Mouse (Mus musculus): Measurements from ENCODE around the gene Gm1110. TPM values are rescaled to one million over a fixed set of nuclear protein-coding genes. Genes with fewer than 3 reads are reported as not detected.
A peak's percentile ranks its signal among the peaks of the same experiment; 100 is the strongest.
"Not testable (repeated sequence)": the region's sequence is repeated elsewhere in the genome, so short reads cannot be mapped to it uniquely, and the experiment has no call there.

The Gm1110 gene
- polyA plus RNA-seq (2015; fragmentation: Nextera tagmentation; extraction: Ambion mirVana): not detected in 2 replicates

- 49% methylated on average over 13 of the region's 13 CpGs for whole genome bisulfite sequencing
- H3K4me1 ChIP-seq (replicated peaks; ENCODE audit: control insufficient read depth, insufficient read depth, low read length): 0 out of 2 replicates have a peak, but pooled peaks cover 5% of the 10 kb centered on the region
- H3K36me3 ChIP-seq (ENCODE audit: control insufficient read depth, insufficient read depth, low read length): no peaks in the 10 kb centered on the region
- no peak within 1 kb of the TSS for H3K27ac ChIP-seq (ENCODE audit: low read length)
- no peak within 1 kb of the TSS for H3K4me3 ChIP-seq (ENCODE audit: low read length)
- H3K9ac ChIP-seq (ENCODE audit: low read length): no peak within 1 kb of the TSS
- H3K9me3 ChIP-seq (ENCODE audit: control insufficient read depth, low read length): no peaks in the 10 kb centered on the region
- H3K27me3 ChIP-seq (ENCODE audit: control insufficient read depth, insufficient read depth, low read depth, low read length): no peaks in the 10 kb centered on the region
- H3K4me2 ChIP-seq (ENCODE audit: low read depth, low read length): no peak within 1 kb of the TSS
- no peak for ATAC-seq (ENCODE audit: low read depth)
Measured at GRCm38 (mm10) chr9:26922909-26923526, at the start of gene Gm1110. Gene Gm1110, minus strand, starts transcription at chr9:26923111.

GRCm38 (mm10) chr9:26947790-26948189 lies 24.9 kb upstream of the Gm1110 start:
- Histone ChIP-seq H3K27me3 (ENCODE audit: control insufficient read depth, insufficient read depth, low read depth, low read length) (no peaks in the 10 kb centered on the region), H3K4me2 (ENCODE audit: low read depth, low read length) (no peak overlapping the region), H3K36me3 (ENCODE audit: control insufficient read depth, insufficient read depth, low read length) (no peaks in the 10 kb centered on the region), H3K4me3 (ENCODE audit: low read length) (no peak overlapping the region), H3K27ac (ENCODE audit: low read length) (no peak overlapping the region), H3K9me3 (ENCODE audit: control insufficient read depth, low read length) (peaks cover 2% of the 10 kb centered on the region; the same call in 1 of the 2 replicates), H3K9ac (ENCODE audit: low read length) (no peak overlapping the region), H3K4me1 (replicated peaks; ENCODE audit: control insufficient read depth, insufficient read depth, low read length) (no peaks in the 10 kb centered on the region)
- WGBS: 64% methylated on average over 2 of the region's 2 CpGs
- no peak for ATAC-seq (ENCODE audit: low read depth)

- Histone ChIP-seq H3K4me3 (ENCODE audit: low read length) (no peak overlapping the region), H3K4me2 (ENCODE audit: low read depth, low read length) (no peak overlapping the region), H3K27ac (ENCODE audit: low read length) (no peak overlapping the region), H3K27me3 (ENCODE audit: control insufficient read depth, insufficient read depth, low read depth, low read length) (no peaks in the 10 kb centered on the region), H3K9ac (ENCODE audit: low read length) (no peak overlapping the region), H3K4me1 (replicated peaks; ENCODE audit: control insufficient read depth, insufficient read depth, low read length) (0 out of 2 replicates have a peak, but pooled peaks cover 5% of the 10 kb centered on the region), H3K36me3 (ENCODE audit: control insufficient read depth, insufficient read depth, low read length) (no peaks in the 10 kb centered on the region), H3K9me3 (ENCODE audit: control insufficient read depth, low read length) (no peaks in the 10 kb centered on the region)
- ATAC-seq (ENCODE audit: low read depth): peak; percentile 51
- 19% methylated on average over 3 of the region's 3 CpGs for WGBS
Measured at GRCm38 (mm10) chr9:26924146-26924545, 1.2 kb upstream of the Gm1110 start.

- Histone ChIP-seq H3K27ac (ENCODE audit: low read length) (no peak overlapping the region), H3K27me3 (ENCODE audit: control insufficient read depth, insufficient read depth, low read depth, low read length) (no peaks in the 10 kb centered on the region), H3K36me3 (ENCODE audit: control insufficient read depth, insufficient read depth, low read length) (no peaks in the 10 kb centered on the region), H3K9ac (ENCODE audit: low read length) (no peak overlapping the region), H3K4me2 (ENCODE audit: low read depth, low read length) (no peak overlapping the region), H3K4me1 (replicated peaks; ENCODE audit: control insufficient read depth, insufficient read depth, low read length) (0 out of 2 replicates have a peak, but pooled peaks cover 5% of the 10 kb centered on the region), H3K9me3 (ENCODE audit: control insufficient read depth, low read length) (no peaks in the 10 kb centered on the region), H3K4me3 (ENCODE audit: low read length) (no peak overlapping the region)
- 92% methylated on average over 2 of the region's 2 CpGs for WGBS
- no peak for ATAC-seq (ENCODE audit: low read depth)
Measured at GRCm38 (mm10) chr9:26919778-26920177, 3.1 kb downstream of the Gm1110 start.

- Histone ChIP-seq H3K36me3 (ENCODE audit: control insufficient read depth, insufficient read depth, low read length) (no peaks in the 10 kb centered on the region), H3K9me3 (ENCODE audit: control insufficient read depth, low read length) (no peaks in the 10 kb centered on the region), H3K27ac (ENCODE audit: low read length) (no peak overlapping the region), H3K4me2 (ENCODE audit: low read depth, low read length) (no peak overlapping the region), H3K9ac (ENCODE audit: low read length) (no peak overlapping the region), H3K27me3 (ENCODE audit: control insufficient read depth, insufficient read depth, low read depth, low read length) (no peaks in the 10 kb centered on the region), H3K4me3 (ENCODE audit: low read length) (no peak overlapping the region), H3K4me1 (replicated peaks; ENCODE audit: control insufficient read depth, insufficient read depth, low read length) (no peaks in the 10 kb centered on the region)
- WGBS: 74% methylated on average over 4 of the region's 4 CpGs
- ATAC-seq (ENCODE audit: low read depth): no peak
Measured at GRCm38 (mm10) chr9:26913150-26913549, 9.8 kb downstream of the Gm1110 start.

- no peak overlapping the region for H3K27ac ChIP-seq (ENCODE audit: low read length)
- 78% methylated on average over 1 of the region's 1 CpGs for WGBS
- no peak overlapping the region for H3K4me3 ChIP-seq (ENCODE audit: low read length)
- H3K4me1 ChIP-seq (replicated peaks; ENCODE audit: control insufficient read depth, insufficient read depth, low read length): no peaks in the 10 kb centered on the region
- H3K9ac ChIP-seq (ENCODE audit: low read length): no peak overlapping the region
- H3K9me3 ChIP-seq (ENCODE audit: control insufficient read depth, low read length): no peaks in the 10 kb centered on the region
- H3K36me3 ChIP-seq (ENCODE audit: control insufficient read depth, insufficient read depth, low read length): no peaks in the 10 kb centered on the region
- no peaks in the 10 kb centered on the region for H3K27me3 ChIP-seq (ENCODE audit: control insufficient read depth, insufficient read depth, low read depth, low read length)
- no peak for ATAC-seq (ENCODE audit: low read depth)
- no peak overlapping the region for H3K4me2 ChIP-seq (ENCODE audit: low read depth, low read length)
Measured at GRCm38 (mm10) chr9:26911251-26911650, 11.7 kb downstream of the Gm1110 start.

GRCm38 (mm10) chr9:26869856-26870255 lies 53.1 kb downstream of the Gm1110 start:
- 73% methylated on average over 7 of the region's 7 CpGs for WGBS
- not testable (repeated sequence) for ATAC-seq (ENCODE audit: low read depth)

GRCm38 (mm10) chr9:26860751-26861150 lies 62.2 kb downstream of the Gm1110 start, which contains the start of gene Glb1l3:
Gene Glb1l3, minus strand, starts transcription at chr9:26860890.
- Histone ChIP-seq H3K4me2 (ENCODE audit: low read depth, low read length) (no peak within 1 kb of the TSS), H3K36me3 (ENCODE audit: control insufficient read depth, insufficient read depth, low read length) (no peaks in the 10 kb centered on the region)
- ATAC-seq (ENCODE audit: low read depth): peak; percentile 75

More at GRCm38 (mm10) chr9:26869856-26870255, 53.1 kb downstream of the Gm1110 start:
- not testable (repeated sequence) for H3K27ac ChIP-seq (ENCODE audit: low read length); H3K9me3 ChIP-seq (ENCODE audit: control insufficient read depth, low read length); H3K36me3 ChIP-seq (ENCODE audit: control insufficient read depth, insufficient read depth, low read length); H3K4me2 ChIP-seq (ENCODE audit: low read depth, low read length); H3K4me3 ChIP-seq (ENCODE audit: low read length); H3K4me1 ChIP-seq (replicated peaks; ENCODE audit: control insufficient read depth, insufficient read depth, low read length); H3K27me3 ChIP-seq (ENCODE audit: control insufficient read depth, insufficient read depth, low read depth, low read length); H3K9ac ChIP-seq (ENCODE audit: low read length)

GRCm38 (mm10) chr9:26831089-26831488 lies 91.8 kb downstream of the Gm1110 start:
- no peak overlapping the region for H3K27ac ChIP-seq (ENCODE audit: low read length)
- no peak overlapping the region for H3K4me3 ChIP-seq (ENCODE audit: low read length)
- no peaks in the 10 kb centered on the region for H3K36me3 ChIP-seq (ENCODE audit: control insufficient read depth, insufficient read depth, low read length)
- 33% methylated on average over 3 of the region's 3 CpGs for WGBS
- no peaks in the 10 kb centered on the region for H3K4me1 ChIP-seq (replicated peaks; ENCODE audit: control insufficient read depth, insufficient read depth, low read length)
- no peak for ATAC-seq (ENCODE audit: low read depth)
- H3K9me3 ChIP-seq (ENCODE audit: control insufficient read depth, low read length): no peaks in the 10 kb centered on the region
- no peak overlapping the region for H3K9ac ChIP-seq (ENCODE audit: low read length)
- no peak overlapping the region for H3K4me2 ChIP-seq (ENCODE audit: low read depth, low read length)
- H3K27me3 ChIP-seq (ENCODE audit: control insufficient read depth, insufficient read depth, low read depth, low read length): no peaks in the 10 kb centered on the region

More at GRCm38 (mm10) chr9:26860751-26861150, 62.2 kb downstream of the Gm1110 start, which contains the start of gene Glb1l3:
- Histone ChIP-seq H3K4me3 (ENCODE audit: low read length) (no peak within 1 kb of the TSS), H3K27me3 (ENCODE audit: control insufficient read depth, insufficient read depth, low read depth, low read length) (no peaks in the 10 kb centered on the region), H3K9ac (ENCODE audit: low read length) (no peak within 1 kb of the TSS), H3K4me1 (replicated peaks; ENCODE audit: control insufficient read depth, insufficient read depth, low read length) (no peaks in the 10 kb centered on the region), H3K27ac (ENCODE audit: low read length) (0 out of 2 replicates have a peak within 1 kb of the TSS, but pooled peaks have one; percentile 15), H3K9me3 (ENCODE audit: control insufficient read depth, low read length) (no peaks in the 10 kb centered on the region)
- WGBS: 57% methylated on average over 5 of the region's 5 CpGs

All from lung, embryonic 16.5 days (tissue).